Mouse (Mus musculus): ENCODE measurements around the gene Relb.
A peak's percentile ranks its signal among the peaks of the same experiment; 100 is the strongest.

GRCm38 (mm10) chr7:19580634-19581033 lies 48.6 kb downstream of the Relb start:
- TF ChIP-seq CTCF (IDR thresholded peaks at IDR 0.05) (peak; percentile 34), EP300 (IDR thresholded peaks at IDR 0.05) (no peak)

Data from lung, postnatal 0 days (tissue).